Mouse (Mus musculus) neural tube, embryonic 10.5 days (tissue): ENCODE measurements around the gene Gps1.
"Not testable (repeated sequence)": the region's sequence is repeated elsewhere in the genome, so short reads cannot be mapped to it uniquely, and the experiment has no call there.

Source experiments
- DNase-seq: peaks from one replicate; pipeline ENCODE4 v3.0.0-alpha.2; 2017; ENCODE audit warnings: low spot score; ENCODE audit errors: extremely low spot score

Gene Gps1

DNA sequence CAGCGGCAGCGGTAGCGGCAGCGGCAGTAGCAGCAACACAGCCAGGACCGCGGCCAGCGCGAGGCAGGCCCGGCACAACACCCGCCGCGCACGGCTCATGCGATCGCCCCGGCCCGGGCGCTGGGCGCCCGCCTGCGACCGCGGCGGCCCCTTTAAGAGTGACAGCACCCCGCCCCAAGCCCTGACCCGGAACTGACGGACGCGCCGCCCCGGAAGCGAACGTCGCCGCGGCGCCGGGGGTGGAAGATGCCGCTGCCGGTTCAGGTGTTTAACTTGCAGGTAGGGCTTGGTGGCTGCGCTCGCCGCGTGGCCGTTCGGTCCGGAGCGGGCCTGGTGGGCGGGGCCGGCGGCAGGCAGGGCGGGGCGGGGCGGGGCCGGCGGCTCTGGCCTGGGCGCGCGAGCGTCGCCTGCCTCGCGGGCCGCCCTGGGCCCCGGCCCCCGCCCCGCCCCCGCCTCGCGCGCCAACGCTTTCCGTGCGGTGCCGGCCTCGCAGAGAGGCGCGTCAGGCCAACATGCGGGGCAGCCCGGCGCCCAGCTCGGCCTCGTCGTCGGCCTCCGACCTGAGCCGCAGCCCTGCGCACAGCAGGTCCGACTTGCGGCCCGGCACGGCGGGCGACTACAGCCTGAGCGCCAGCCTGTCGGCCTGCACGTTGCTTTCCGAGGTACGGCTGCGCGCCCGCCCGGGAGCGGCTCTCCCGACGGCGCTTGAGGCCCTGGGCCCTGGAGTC lies at the start of gene Gps1, which contains the start of gene Rfng:
Gps1 (plus strand) TSS at position 209 of the 728 bp plus-strand sequence.
Rfng (minus strand) TSS at position 144 of the 728 bp plus-strand sequence.
- DNase-seq = peak; percentile 90

DNA sequence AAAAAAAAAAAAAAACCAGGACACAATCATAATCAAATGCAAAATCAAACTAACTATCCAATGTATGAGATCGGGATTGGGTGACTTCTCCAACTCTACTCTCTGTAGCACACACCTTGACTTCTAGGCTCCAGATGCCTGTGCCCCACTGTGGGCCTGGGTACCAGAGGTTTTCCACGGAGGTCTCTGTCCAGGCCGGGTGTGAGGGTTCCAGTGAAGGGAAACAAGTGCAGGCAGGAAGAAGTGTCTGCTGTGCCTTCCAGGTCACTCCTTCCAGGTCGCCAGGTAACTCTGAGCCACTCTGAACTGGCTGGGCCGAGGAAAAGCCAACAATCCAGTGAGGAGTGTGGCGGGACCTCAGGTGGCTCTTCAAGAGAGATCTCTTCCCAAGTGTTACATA lies 47.6 kb upstream of the Gps1 start:
- no peak for DNase-seq

DNA sequence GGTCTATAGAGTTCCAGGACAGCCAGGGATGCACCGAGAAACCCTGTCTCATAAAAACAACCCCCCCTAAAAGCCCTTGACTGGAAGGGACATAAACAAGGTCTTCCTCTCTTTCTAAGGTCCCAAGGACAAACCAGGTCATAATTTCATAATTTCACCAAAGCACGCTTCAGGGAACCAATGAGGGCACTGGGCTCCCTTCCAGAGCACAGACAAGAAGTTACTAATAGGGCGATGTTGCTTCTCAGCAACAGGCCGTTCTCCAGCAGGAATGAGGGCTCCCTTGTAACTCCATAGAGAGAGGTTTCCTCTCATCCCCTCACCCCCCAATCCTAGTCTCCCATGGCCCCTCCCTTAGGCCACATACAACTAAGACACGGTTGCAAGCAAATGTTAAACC lies 43.1 kb upstream of the Gps1 start:
- DNase-seq = no peak

DNA sequence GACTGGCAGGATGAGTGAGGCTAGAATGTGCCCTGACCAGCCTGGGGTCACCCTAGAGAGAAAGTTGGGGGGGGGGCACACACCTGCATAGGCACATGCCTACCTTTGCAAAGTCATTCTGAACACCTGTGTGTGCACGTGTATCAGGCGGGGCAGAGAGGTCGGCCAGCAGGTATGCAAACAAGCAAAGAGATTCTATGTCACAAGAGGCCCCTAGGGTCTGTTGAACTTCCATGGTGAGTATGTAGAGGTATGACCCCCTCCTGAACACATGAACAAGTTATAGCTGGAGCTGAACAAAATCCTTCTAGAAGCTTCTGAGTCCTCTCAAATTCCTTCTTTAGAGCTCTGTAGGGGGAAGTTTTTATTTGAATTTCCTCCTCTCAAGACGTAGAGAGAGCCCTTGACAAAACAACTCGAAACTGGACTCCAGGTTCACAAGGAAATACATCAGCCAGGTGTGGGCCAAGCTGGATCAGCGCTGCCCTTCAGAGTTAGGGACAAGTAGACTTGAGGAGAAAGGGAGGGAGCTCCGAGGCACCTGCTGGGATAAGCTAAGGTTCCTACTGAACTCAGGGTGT lies 39.9 kb upstream of the Gps1 start:
- no peak for DNase-seq

DNA sequence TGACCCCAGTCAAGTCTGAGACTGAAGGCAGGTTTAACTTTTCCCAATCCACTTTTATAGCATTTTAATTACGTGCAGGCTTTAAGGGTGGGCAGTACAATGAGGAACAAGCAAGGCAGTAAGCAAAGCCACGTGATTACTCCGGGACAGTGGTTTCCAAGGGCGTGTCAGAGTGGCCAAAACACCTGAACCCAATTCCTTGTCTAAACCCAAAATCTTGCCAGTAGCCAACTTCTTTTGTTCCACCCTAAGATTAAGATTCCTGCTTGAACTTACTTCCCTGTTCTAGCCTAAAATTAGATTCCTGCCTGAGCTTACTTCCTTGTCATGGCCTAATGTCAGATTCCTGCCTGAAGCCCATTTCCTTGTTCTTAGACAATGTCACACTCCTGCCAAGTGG lies 36.1 kb upstream of the Gps1 start:
- no peak for DNase-seq

DNA sequence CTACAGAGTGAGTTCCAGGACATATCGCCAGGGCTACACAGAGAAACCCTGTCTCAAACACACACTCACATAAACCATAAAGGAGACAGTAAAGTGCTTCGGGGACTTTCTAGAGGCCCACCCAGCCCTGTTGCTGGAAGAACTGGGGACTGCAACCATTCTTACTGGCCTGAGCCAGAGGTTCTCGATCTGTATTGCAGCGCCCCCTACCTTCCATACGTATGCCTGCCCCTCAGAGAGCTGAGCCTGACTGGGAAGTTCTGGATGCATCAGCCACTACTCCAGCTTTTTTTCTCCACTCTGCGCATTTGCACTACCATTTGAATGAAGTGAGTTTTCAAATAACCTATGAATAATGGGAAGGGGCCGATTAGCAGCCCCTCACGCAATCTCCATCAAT lies 34.6 kb upstream of the Gps1 start:
- DNase-seq = no peak

DNA sequence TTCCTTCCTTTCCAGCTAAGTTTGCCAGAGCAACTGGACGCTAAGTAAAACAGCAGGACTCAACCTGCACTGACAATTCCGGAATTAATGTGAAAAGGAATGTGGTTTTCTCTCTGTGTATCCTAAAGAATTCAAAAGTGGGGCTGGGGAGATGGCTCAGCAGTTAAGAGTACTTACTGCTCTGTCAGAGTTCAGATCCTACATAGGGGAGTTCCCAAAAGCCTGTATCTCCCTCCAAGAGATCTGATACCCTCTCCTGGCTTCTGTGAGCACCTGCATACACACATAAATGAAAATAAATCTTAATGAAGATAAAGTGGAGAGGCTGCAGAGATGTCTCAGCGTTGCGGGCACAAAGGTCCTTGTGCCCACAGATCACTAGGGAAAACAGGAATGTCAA lies 32.5 kb upstream of the Gps1 start:
- DNase-seq = no peak

DNA sequence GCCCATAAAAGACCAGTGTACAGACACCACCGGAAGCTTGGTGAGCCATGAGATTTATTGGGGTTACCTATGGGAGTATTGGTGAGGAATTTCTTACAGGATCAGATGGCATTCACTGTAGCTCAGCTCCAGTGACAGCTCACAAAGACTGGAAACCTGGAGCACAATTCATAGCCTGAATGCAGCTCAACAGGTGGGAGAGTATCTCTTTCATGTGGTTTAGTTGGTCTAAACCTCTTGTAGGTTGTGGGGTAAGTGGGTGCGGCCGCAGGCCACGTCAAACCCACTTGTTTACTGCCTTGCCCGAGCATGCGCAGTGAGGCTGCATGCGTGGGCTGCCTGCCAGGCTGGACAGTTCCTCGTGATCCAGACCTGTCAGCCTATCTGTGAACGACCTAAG lies 23.8 kb upstream of the Gps1 start:
- no peak for DNase-seq

DNA sequence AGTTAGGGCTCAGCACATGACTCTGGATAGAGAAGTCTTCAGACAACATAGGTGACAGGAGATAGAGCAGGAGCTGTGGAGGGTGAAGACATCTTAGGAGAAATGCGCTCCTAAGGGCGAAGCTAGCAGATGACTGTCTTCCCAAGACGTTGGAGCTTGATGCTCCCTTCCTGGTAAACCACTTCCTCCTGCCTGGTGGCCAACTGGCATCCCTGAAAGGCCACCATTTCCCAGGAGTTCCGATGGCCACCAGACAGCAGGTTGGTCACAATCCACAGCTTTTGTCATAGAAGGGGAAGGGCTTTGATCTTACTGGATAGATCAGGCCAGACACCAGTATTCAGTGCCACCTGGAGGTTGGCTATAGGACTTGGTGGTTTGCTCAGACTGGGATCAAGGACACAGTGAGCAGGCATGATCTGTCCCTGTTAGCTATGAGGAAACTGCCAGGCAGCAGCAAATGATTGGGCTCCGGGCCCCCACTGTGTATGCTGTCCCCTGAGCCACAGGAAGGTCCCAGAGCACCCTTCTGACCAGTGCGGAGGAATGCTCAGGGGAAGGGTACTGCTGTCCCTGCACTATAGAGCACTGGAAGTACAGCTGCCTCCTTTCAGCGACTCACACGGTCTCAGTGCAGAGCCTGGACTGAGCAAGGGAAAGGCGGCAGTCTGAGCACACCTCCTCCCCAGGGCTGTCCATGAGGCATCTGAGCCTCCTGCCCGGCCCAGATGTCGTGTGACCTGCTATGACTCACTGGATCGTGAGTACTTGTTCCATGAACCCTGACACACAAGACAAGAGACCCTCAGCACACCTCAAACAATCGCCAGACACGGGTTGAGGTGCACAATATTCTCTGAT lies 22.0 kb upstream of the Gps1 start:
- DNase-seq = no peak

DNA sequence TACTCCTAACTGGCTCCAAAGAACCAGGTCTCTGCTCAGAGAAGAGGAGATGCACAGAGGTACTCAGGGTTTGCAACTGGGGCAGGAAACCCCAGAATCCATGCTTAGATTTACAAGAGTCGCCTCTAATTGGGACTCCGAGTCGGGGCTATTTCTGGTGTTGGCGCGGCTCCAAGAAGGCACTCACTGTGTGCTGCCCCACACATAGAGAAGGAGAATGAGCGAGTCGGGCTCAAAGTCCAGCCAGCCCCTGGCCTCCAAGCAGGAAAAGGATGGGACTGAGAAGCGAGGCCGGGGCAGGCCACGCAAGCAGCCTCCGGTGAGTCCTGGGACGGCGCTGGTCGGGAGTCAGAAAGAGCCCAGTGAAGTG lies 21.4 kb upstream of the Gps1 start, which contains the start of gene Hmga1b:
Hmga1b (plus strand) TSS at position 123 of the 370 bp plus-strand sequence.
- DNase-seq = not testable (repeated sequence)

DNA sequence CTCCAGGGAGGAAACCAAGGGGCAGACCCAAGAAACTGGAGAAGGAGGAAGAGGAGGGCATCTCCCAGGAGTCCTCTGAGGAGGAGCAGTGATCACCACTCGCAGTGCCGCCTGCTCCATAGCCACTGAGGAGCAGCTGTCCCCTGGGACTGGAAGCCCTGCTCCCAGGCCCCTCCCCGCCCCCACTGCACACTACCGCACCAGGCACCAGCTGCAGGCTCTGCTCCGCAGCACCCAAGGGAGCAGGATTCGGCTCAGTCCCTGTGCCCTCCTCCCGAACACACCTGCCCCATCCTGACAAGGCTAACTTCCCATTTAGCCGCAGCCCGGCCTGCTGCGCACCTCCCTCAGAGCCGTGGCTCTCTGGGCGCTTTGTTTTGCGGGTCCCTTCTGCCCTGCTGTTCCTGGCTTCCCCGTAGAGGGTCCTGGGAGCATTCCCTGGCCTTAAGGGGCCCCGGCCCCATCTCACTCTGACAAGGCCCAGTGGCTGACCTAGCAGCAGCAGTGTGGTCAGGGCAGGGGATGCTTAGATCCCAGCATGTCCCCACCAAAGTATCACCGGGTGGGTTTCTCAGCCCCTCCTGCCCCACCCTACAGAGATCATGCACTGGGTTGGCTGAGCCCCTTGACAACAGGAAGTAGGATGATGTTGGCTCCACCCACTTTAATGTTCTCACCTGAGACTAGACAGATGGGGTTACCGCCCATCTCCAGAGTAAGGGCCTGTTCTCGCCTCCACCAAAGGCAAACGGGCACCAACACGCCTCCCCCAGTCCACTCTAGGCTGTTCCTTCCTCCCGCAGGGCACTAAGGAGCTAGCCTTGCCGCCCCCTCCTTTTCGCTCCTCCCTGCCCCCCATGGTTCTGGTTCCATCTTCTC lies 20.7 kb upstream of the Gps1 start:
- not testable (repeated sequence) for DNase-seq

DNA sequence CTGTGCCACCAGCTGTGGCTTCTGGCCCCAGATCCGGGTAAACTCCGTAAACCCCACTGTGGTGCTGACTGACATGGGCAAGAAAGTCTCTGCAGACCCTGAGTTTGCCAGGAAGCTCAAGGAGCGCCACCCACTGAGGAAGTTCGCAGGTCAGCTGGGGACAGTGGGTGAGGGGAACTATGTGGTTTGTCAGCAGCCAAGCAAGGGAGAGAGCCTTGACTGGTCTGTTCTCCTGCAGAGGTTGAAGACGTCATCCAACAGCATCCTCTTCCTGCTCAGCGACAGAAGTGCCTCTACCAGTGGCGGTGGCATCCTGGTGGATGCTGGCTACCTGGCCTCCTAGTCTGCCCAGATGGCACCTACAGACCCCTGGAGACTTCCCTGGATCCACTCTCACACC lies 17.0 kb upstream of the Gps1 start:
- DNase-seq = not testable (repeated sequence)

DNA sequence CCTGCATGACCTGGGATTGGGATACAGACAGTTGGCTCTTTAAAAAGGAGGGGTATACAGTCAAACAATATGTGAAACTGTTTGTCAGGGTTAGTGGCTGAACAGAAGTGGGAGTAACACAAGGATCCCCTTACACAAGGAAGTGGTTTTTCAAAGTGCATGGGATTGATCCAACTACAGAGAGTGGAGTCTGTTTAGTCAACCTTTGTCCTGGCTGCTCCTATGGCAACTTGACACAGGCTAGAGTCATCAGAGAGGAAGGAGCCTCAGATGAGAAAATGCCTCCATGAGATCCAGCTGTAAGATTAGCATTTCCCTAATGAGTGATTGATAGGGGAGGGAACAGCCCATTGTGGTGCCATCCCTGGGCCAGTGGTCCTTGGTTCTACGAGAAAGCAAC lies 15.9 kb upstream of the Gps1 start:
- no peak for DNase-seq

DNA sequence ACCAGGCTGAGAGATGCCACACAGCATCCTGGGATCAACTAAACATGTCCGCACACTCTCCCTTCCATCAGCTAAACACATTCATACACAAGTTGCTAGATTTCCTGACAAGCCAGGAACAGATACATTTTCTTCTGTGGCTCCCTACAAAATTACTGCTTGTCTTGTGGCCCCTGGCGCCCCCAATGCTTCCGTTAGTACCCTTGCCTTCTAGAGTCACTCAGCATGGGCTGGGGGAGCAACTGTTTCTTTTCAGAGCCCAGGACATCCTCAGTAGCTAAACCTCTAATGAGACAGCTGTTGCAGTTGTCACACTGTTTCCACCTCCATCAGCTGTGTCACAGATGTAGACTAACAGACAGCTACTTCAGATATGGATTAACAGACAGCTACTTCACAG lies 11.3 kb upstream of the Gps1 start:
- DNase-seq = no peak

DNA sequence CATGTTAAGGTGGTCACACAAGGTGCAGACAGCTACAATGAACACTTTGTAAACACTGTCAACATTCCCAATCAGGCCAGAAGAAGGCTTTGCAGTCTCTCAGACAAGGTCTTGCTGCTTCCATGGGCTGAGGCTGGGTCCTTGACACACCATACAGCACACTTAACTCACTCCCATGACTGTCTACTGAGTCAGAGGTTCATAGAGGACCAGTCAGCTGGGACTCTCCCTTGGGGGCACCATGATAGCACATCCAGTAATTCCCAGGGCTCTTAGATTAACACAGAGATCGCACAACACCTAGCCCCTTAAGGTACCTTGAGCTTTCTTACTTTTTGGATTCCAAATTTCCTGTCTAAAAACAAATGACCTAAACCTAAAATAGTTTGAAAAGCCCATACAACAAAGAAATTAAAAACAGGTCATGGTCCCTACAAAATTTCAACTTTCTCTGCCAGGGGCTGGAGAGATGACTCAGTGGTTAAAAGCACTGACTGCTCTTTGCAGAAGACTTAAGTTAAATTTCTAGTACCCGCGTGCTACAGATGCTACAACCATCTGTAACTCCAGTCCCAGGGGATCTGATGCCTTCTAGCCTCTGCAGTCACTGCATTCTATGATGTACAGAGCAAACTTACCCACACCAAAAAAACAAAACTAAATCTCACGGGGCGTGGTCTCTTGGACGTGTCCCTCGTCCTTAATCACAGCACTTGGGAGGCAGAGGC lies 10.4 kb upstream of the Gps1 start:
- no peak for DNase-seq

DNA sequence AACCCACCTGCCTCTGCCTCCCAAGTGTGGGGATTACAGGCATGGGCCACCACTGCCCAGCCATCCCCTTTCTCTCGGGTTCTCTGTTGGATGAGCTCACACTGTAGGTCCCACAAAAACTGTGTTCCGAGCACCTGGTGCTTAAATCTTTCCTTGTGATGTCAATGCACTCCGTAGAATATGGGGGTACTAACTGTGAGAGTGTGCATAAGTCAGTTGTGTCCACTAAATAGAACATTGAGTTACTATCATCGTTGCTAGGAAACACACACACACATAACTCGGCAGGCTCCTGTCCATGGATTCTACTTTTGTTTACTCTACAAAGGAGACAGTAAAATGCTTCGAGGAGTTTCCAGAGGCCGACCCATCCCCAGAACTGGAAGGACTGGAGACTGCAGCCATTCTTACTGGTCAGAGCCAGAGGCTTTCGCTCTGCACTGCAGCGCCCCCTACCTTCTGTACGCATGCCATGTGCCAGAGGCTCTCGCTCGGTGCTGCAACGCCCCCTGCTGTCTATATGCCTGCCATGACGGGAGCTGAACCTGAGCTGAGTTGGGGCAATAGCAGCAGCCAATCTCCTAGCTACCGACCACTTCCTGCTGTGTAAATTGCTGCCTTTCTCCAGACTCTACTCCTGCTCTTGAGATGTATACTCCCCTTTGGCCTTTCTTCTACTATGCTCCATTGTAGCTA lies 8.2 kb upstream of the Gps1 start:
- DNase-seq = peak; percentile 93

DNA sequence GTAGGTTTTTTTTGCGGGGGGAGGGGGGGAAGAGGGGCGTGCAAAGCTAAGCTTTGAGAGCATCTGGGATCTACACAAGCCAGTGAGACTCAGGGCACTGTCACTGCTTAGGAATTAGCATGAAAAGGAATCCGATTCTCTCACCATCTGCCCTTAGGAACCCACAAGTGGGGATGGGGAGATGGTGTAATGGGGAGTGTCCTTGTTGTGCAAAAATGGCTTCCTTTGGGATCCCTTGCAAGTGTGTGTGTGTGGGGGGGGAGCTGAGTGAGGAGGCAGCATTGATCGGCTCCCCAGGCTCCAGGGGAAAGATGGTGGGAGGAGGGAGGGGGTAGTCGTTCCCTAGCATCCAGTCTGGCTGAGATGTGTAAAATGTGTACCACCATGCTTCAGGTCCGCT lies 6.9 kb upstream of the Gps1 start:
- no peak for DNase-seq

DNA sequence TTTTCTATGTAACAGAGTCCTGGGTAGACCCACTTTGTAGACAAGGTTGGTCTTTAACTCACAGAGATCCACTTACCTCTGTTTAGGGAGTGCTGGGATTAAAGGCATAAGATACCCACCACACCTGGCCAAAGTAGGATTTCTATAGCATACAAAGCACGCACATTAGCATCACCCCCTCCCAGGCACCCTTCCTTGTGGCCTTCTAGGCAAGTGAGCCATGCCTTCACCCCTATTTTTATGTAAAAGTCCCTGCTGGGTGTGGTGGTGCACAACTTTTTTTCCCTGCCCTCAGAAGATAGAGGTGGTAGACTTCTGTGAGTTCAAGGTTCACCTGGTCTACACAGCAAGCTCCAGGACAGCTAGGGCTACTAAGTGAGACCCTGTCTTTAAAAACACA lies 4.2 kb upstream of the Gps1 start:
- DNase-seq = no peak

DNA sequence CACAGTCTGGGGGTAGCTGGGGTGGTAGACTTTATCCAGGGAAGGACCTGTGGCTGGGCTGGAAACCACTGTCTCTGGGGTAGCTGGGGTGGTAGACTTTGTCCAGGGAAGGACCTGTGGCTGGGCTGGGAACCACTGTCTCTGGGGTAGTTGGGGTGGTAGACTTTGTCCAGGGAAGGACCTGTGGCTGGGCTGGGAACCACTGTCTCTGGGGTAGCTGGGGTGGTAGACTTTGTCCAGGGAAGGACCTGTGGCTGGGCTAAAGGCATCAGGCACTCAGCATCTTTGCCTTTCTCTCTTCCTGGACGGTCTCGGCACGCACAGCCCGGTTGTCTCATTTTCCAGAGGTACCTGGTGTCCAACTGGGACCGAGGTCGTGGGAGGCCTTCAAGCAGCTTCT lies 2.7 kb upstream of the Gps1 start:
- not testable (repeated sequence) for DNase-seq
